Mouse (Mus musculus): ENCODE results near the gene Adamts6.

DNA sequence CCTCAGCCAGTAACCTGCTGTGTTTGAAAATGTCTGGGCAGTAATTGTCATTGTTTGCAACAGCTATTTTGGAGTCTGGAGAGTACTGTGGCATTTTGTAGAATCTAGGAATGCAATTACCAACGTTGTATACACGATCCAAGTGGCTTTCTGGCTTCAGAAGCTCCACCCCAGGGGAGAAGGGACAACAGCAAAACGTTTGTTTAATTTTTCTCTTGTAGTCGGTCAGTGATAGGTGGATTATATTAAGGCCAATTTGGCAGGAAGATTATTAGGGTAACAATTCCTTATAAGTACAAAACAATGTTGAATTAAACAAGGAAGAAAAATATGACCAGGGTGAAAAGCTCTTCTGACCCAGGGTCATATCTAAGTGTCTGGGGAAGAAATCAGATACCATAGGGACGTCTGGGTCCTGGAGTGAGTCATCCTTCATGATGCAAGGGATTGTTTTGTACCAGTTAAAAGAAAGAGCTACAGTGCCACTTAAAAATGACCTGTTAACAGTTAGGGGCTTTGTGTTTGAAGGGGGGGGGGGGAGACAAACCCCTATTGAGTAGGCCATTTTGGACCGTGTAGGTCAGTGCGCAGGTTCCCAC lies 229.2 kb downstream of the Adamts6 start:
- TF ChIP-seq GATA1 (IDR thresholded peaks at IDR 0.05; ENCODE audit: borderline replicate concordance, low read length) (no peak), FLI1 (IDR thresholded peaks at IDR 0.05; ENCODE audit: low read length) (no peak)

Measured in megakaryocyte, embryonic 14.5 days (primary cell).